Mouse (Mus musculus) cerebellum, adult 2 months (tissue): Measurements from ENCODE around the gene Fam8a1. TPM values are rescaled to one million over a fixed set of nuclear protein-coding genes. Genes with fewer than 3 reads are reported as not detected.

Experiments used
- DNase-seq, 2 experiments: peaks; one replicate each; pipeline ENCODE4 v3.0.0; 2021
- H3K27ac ChIP-seq: fragments of 200-500 bp; 2 replicates; pipeline ENCODE4 v1.5.1; 2012; ENCODE audit warnings: low read length, control low read depth, inconsistent platforms; ENCODE audit not compliant: insufficient read depth
- H3K27me3 ChIP-seq: fragments of 200-500 bp; 2 replicates; pipeline ENCODE4 v1.6.1; 2012; ENCODE audit warnings: inconsistent platforms, mild to moderate bottlenecking, low read length, moderate library complexity; ENCODE audit not compliant: control insufficient read depth, insufficient read depth
- H3K4me1 ChIP-seq: fragments of 200-500 bp; 2 replicates; pipeline ENCODE4 v1.6.1; 2011; ENCODE audit warnings: low read length; ENCODE audit not compliant: control insufficient read depth, insufficient read depth
- H3K4me3 ChIP-seq: fragments of 200-500 bp; replicated peaks from 2 replicates; pipeline ENCODE3; 2011; ENCODE audit warnings: mild to moderate bottlenecking, low read depth, low read length, control low read depth; ENCODE audit not compliant: insufficient read depth
- CTCF ChIP-seq: fragments of 200-500 bp; IDR thresholded peaks from 2 replicates; pipeline ENCODE4 v1.5.1; 2011; ENCODE audit warnings: low read depth, mild to moderate bottlenecking, control low read depth, low read length, moderate library complexity, borderline replicate concordance; ENCODE audit not compliant: insufficient read depth
- POLR2A ChIP-seq: fragments of 200-500 bp; IDR thresholded peaks from 2 replicates; pipeline ENCODE4 v1.6.1; 2011; ENCODE audit warnings: low read length, control low read depth, borderline replicate concordance; ENCODE audit not compliant: insufficient read depth
- whole genome bisulfite sequencing: fragments of 180-500 bp; shearing (Covaris S2); methylation state at CpG from one replicate; pipeline ENCODE4 v1.1.7; 2018; 5-methylcytosine and 5-hydroxymethylcytosine counted together
- polyA plus RNA-seq: library from polyadenylated mRNA; depleted of rRNA; stranded (reverse); fragments of >200 nt; gene quantifications from 2 replicates; pipeline ENCODE4 v1.2.3, GENCODE M21; 2012

Gene Fam8a1
- polyA plus RNA-seq, 1 experiment: 41.9 TPM

DNA sequence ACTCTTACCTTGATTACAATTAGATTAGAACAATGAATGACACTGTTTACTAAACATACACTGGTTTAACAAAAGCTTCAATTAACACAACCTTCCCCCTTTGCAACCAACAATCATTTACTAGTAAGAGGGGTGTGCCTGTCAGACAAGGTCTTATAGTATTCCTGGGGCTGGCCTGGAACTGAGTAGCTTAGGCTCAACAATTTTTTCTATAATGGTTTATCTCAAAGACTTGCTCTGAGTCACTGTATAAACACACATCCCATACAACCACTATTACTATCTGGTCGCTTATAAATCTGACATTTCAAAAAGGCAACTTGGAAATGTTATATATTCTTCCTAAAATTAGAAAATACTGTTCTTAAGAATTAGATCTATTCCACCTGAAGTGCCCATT is 14.0 kb downstream of the Fam8a1 start:
- H3K4me1 ChIP-seq: peaks cover 8% of the 10 kb centered on the region
- 75% methylated on average over 1 of the region's 1 CpGs for WGBS
- TF ChIP-seq POLR2A: no peak
- TF ChIP-seq CTCF: no peak
- no peaks in the 10 kb centered on the region for H3K27me3 ChIP-seq
- no peak for DNase-seq
- H3K4me3 ChIP-seq: no peak overlapping the region
- no peak overlapping the region for H3K27ac ChIP-seq

DNA sequence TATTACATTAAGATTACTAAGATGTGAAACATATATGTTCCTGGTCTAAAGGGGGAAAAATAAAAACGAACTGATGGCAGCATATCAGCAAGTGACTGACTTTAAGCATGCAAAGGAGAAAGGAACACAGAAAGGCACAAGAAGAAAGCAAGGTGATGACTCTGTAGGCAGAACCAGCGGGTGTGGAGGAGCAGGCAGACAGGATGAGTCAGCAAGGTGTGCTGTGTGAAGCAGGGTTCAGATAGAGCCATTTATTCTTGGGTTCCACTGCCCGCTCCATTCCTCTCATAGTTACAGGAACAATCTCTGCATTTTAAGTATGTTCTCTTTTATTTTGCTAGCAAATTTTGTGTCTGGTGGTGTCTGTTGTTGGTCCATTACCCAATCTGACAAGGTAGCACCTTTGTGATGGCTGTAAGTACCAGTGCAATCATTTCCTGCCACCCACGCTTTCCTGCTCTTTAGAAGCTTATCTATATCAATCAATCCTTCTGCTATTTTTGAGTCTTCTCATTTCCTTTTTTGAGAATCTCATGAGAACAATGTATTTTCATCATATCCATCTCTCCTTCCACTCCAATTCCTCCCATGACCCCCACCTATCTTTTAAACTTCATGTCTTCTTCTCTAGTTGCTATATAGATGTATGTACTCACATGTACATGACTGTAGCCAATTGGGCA is 21.4 kb downstream of the Fam8a1 start:
- TF ChIP-seq CTCF: no peak
- TF ChIP-seq POLR2A: no peak
- 0 out of 2 replicates have a peak, but pooled peaks cover 2% of the 10 kb centered on the region for H3K4me1 ChIP-seq
- no peak for DNase-seq
- H3K27me3 ChIP-seq: no peaks in the 10 kb centered on the region
- WGBS: 75% methylated on average over 4 of the region's 4 CpGs
- no peak overlapping the region for H3K4me3 ChIP-seq
- H3K27ac ChIP-seq: no peak overlapping the region

DNA sequence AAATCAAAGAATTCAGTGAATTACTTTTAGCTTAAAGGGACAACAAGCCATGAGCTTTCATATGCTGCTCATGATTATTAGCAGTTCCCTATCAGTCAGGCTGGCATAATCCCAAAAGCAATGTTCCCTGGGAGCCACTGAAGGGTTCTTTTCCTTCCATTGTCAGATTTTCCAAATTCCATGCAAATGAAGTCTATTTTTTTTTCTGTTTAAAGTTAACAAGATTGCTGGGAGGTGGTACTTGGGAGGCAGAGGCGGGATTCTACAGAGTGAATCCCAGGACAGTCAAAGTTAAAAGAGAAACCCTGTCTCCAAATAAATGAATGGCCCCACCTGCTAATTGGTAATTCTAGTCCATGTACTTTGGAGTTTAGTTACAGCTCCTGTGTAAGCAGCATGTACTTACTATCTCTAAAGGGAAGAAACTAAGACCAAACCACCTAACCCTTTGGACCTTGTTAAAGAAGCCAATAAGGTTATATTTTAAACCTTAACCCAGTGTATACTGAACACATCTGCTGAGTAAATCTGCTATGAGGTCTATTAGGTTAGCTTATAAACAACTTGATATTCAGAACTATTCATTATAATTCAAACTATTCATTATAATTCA is 26.1 kb downstream of the Fam8a1 start:
- Histone ChIP-seq H3K4me1 (0 out of 2 replicates have a peak, but pooled peaks cover 2% of the 10 kb centered on the region), H3K27me3 (no peaks in the 10 kb centered on the region), H3K27ac (no peak overlapping the region), H3K4me3 (no peak overlapping the region)
- whole genome bisulfite sequencing: 80% methylated on average over 1 of the region's 1 CpGs
- TF ChIP-seq CTCF: no peak
- no peak for TF ChIP-seq POLR2A
- DNase-seq: no peak

DNA sequence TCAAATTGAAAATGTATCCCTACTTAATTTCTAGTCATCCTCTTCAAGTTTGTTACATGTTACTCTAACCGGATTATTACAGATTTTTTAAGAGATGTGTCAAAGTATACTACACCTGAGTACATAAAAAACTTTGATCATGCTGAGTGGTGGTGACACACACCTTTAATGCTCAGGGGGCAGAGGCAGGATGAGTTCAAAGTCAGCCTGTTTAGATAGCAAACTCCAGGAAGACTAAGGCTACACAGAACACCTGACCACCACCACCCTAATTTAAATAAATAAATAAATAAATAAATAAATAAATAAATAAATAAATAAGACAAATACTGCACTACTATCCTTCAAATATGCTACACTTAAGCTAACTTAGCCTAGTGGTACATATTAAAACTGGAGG is 26.6 kb downstream of the Fam8a1 start:
- TF ChIP-seq CTCF (no peak), POLR2A (no peak)
- Histone ChIP-seq H3K4me3 (no peak overlapping the region), H3K27ac (no peak overlapping the region), H3K4me1 (no peaks in the 10 kb centered on the region), H3K27me3 (no peaks in the 10 kb centered on the region)
- DNase-seq: no peak
- WGBS: 93% methylated on average over 1 of the region's 1 CpGs

DNA sequence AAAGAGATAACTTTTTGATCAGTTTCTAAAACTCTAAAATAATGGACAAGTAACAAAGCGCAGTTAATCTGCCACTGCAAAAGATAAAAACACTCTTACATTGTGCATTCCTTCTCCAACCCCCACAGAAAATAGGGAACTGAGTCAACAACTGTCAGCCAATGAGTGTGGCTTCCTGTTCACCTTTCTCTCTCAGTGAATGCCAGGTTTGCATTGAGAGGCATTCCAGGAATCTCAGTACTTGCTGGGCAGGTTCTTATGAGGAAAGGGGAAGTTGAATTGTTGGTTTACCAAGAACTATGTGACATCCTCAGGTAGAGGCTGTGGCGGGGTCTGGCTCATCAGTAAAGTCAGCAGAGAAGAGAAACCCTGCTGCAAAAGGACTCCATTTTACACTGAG is 27.5 kb downstream of the Fam8a1 start:
- 98% methylated on average over 2 of the region's 2 CpGs for WGBS
- no peak for DNase-seq
- TF ChIP-seq POLR2A: no peak
- TF ChIP-seq CTCF: no peak
- H3K27me3 ChIP-seq: no peaks in the 10 kb centered on the region
- no peaks in the 10 kb centered on the region for H3K4me1 ChIP-seq
- no peak overlapping the region for H3K27ac ChIP-seq
- H3K4me3 ChIP-seq: no peak overlapping the region

DNA sequence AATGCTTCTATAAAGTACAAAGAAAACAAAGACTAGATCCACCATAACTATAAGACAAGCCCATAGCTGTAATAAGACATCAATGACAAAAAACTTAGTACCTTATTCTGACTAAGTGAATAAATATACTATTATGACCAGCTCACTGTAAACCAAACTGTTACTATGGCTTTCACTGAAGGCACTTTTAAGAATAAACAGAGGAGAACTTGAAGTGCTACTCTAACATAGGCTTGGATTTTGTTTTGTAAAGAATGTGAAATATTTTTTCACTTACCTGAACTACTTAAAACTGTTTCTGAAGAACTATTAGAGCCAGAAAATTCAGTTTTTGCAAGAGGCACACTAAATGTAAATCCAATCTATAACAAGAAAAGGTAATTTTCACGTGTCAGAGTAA is 30.1 kb downstream of the Fam8a1 start:
- 94% methylated on average over 1 of the region's 1 CpGs for WGBS

DNA sequence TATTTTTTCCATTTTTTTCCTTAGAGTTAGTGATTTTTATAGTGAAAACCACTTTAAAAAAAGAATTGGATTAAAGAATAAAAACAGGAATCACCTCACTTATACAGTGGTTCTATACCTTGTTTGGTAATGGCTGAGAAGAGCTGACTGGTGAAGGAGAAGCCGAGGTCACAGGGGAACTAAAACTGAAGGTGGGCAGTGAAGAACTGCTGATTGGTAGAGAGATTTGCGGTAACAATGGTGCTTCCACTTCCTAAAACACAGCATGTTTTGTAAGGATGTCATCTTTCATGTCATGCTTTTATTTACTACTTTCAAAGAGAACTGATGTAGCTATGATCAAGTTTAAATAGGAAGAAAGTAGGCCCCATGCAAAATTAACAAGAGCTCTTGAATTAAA is 32.2 kb downstream of the Fam8a1 start:
- no peak for TF ChIP-seq POLR2A
- TF ChIP-seq CTCF: no peak
- no peak overlapping the region for H3K4me3 ChIP-seq
- no peak overlapping the region for H3K27ac ChIP-seq
- WGBS: 94% methylated on average over 2 of the region's 2 CpGs
- H3K27me3 ChIP-seq: no peaks in the 10 kb centered on the region
- no peaks in the 10 kb centered on the region for H3K4me1 ChIP-seq
- DNase-seq: no peak

More for the DNA sequence above, 30.1 kb downstream of the Fam8a1 start:
- no peak for DNase-seq
- no peaks in the 10 kb centered on the region for H3K27me3 ChIP-seq
- no peak overlapping the region for H3K4me3 ChIP-seq
- no peaks in the 10 kb centered on the region for H3K4me1 ChIP-seq
- no peak for TF ChIP-seq CTCF
- no peak overlapping the region for H3K27ac ChIP-seq

DNA sequence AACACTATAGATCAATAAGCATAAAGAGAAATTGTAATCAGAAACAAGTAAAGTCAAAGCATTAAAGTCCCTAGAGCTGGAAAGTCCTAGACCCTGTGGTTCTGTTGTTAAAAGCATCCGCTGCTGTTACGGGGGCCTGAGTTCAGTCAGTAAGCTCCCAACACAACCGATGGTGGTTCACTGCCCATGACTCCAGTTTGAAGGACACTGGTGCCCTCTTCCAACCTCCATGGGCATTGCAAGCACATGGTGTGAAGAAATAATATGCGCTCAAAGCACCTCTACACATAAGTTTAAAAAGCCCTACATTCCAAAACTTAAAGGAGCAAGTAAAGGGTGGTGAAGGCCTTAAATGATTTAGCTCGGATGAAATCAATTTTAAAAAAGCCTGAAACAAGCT is 33.8 kb downstream of the Fam8a1 start:
- no peak overlapping the region for H3K27ac ChIP-seq
- DNase-seq: no peak
- no peaks in the 10 kb centered on the region for H3K4me1 ChIP-seq
- TF ChIP-seq POLR2A (no peak), CTCF (peak; percentile 35; the same call in 1 of the 2 replicates)
- no peaks in the 10 kb centered on the region for H3K27me3 ChIP-seq
- H3K4me3 ChIP-seq: no peak overlapping the region
- WGBS: 80% methylated on average over 5 of the region's 5 CpGs
